Mouse (Mus musculus) forebrain, embryonic 14.5 days (tissue): ENCODE measurements around the gene G3bp2. TPM values are rescaled to one million over a fixed set of nuclear protein-coding genes. Genes with fewer than 3 reads are reported as not detected.
A peak's percentile ranks its signal among the peaks of the same experiment; 100 is the strongest.

Experiments
- ATAC-seq: fragments of 200-750 bp; cut with Nextera tagmentation; 2 replicates; pipeline ENCODE4 v1.8.0; 2017; ENCODE audit warnings: mild to moderate bottlenecking, moderate library complexity
- DNase-seq: peaks from one replicate; pipeline ENCODE4 v3.0.0-alpha.2; 2015; ENCODE audit warnings: low spot score
- H3K27ac ChIP-seq: fragments of 300-500 bp; sonication (generic); 2 replicates; pipeline ENCODE4 v1.5.1; 2014; ENCODE audit warnings: low read depth, mild to moderate bottlenecking, control low read depth, low read length, moderate library complexity
- H3K27me3 ChIP-seq: fragments of 300-500 bp; sonication (generic); replicated peaks from 2 replicates; pipeline ENCODE4 v1.6.1; 2014; ENCODE audit warnings: low read length, control low read depth, mixed read lengths; ENCODE audit not compliant: control insufficient read depth, insufficient read depth
- H3K36me3 ChIP-seq: fragments of 300-500 bp; sonication (generic); 2 replicates; pipeline ENCODE4 v1.6.1; 2014; ENCODE audit warnings: low read length, control low read depth; ENCODE audit not compliant: control insufficient read depth, insufficient read depth
- H3K4me1 ChIP-seq: fragments of 300-500 bp; sonication (generic); 2 replicates; pipeline ENCODE4 v1.6.1; 2014; ENCODE audit warnings: antibody characterized with exemption, low read length, control low read depth; ENCODE audit not compliant: control insufficient read depth, insufficient read depth
- H3K4me2 ChIP-seq: fragments of 300-500 bp; sonication (generic); 2 replicates; pipeline ENCODE4 v1.6.1; 2014; ENCODE audit warnings: mild to moderate bottlenecking, control low read depth, low read length
- H3K4me3 ChIP-seq: fragments of 300-500 bp; sonication (generic); 2 replicates; pipeline ENCODE4 v1.5.1; 2014; ENCODE audit warnings: low read depth, low read length, control low read depth
- H3K9ac ChIP-seq: fragments of 300-500 bp; sonication (generic); 2 replicates; pipeline ENCODE4 v1.6.1; 2014; ENCODE audit warnings: mild to moderate bottlenecking, low read length, control low read depth, moderate library complexity
- H3K9me3 ChIP-seq: fragments of 300-500 bp; sonication (generic); replicated peaks from 2 replicates; pipeline ENCODE4 v1.6.1; 2016; ENCODE audit warnings: low read length, control low read depth, mixed read lengths; ENCODE audit not compliant: control insufficient read depth
- WGBS: fragments of 180-500 bp; shearing (Covaris S2); extraction: QIAGEN DNeasy Blood & Tissue Kit; methylation state at CpG from one replicate; pipeline ENCODE4 v1.1.7; 2014; 5-methylcytosine and 5-hydroxymethylcytosine counted together
- polyA plus RNA-seq: library from polyadenylated mRNA; unstranded; fragments of >200 nt; fragmentation: Nextera tagmentation; extraction: Ambion mirVana; gene quantifications from 2 replicates; pipeline ENCODE4 v1.2.1, GENCODE M21; 2014

Gene G3bp2
- polyA plus RNA-seq, 1 experiment from 2014 or later = 351 TPM

DNA sequence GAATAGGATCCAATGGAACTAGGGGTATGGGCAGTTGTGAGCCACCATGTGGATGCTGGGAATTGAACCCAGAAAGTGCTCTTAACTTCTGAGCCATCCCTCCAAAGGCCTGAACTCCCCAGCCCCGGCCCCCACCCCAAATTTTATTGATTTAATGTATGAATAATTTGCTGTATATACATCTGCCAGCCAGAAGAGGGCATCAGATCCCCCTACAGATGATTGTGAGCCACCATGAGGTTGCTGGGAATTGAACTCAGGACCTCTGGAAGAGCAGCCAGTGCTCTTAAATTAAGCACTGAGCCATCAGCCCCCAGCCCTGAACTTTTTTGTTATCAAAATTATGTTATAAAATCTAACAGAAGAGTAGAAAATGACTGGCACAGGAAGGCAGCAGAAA is 7.2 kb downstream of the G3bp2 start:
- H3K9ac ChIP-seq = no peak overlapping the region
- 0 out of 2 replicates have a peak, but pooled peaks cover 4% of the 10 kb centered on the region for H3K36me3 ChIP-seq
- H3K9me3 ChIP-seq = no peaks in the 10 kb centered on the region
- H3K27ac ChIP-seq = no peak overlapping the region
- no peak for DNase-seq
- no peak overlapping the region for H3K4me3 ChIP-seq
- ATAC-seq = no peak
- H3K27me3 ChIP-seq = no peaks in the 10 kb centered on the region
- peaks cover 10% of the 10 kb centered on the region for H3K4me1 ChIP-seq
- 77% methylated on average over 1 of the region's 1 CpGs for WGBS
- H3K4me2 ChIP-seq = no peak overlapping the region

DNA sequence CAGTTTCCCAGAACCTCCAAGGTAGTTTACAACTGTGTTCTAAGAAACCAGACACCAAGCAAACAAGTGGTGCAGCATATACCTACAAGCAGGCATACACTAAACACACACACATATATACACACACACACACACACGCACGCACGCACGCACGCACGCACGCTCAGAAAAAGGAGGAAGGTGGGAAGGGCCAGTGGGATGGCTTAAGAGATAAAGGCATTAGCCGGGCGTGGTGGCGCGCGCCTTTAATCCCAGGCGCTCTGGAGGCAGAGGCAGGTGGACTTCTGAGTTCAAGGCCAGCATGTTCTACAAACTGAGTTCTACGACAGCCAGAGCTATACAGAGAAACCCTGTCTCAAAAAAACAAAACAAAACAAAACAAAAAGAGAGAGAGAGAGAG is 9.5 kb downstream of the G3bp2 start:
- Histone ChIP-seq H3K27ac (no peak overlapping the region), H3K27me3 (no peaks in the 10 kb centered on the region), H3K36me3 (peaks cover 11% of the 10 kb centered on the region; the same call in 1 of the 2 replicates), H3K4me2 (no peak overlapping the region), H3K4me3 (no peak overlapping the region), H3K9me3 (no peaks in the 10 kb centered on the region), H3K4me1 (no peaks in the 10 kb centered on the region), H3K9ac (no peak overlapping the region)
- ATAC-seq (no peak), DNase-seq (no peak)
- WGBS = 88% methylated on average over 14 of the region's 14 CpGs

DNA sequence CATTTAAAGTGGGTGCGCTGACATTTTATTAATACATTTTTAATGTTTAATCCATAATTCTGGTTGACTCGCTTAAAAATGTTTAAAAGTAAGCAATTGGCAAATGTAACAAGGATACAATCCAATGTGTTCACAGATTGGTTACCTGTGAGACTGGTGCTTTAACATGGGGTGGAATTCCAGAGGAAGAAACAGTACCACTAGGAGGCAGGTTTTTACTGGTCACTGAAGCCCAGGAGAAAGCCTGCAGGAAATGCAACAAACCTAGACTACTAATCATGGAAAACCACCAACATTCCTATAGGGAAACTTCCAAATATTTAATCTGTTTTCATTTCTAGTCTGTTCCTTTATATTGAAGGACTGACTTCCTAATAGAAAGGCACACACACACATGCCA is 20.3 kb downstream of the G3bp2 start:
- no peak overlapping the region for H3K9ac ChIP-seq
- no peak for DNase-seq
- H3K4me3 ChIP-seq = no peak overlapping the region
- H3K4me2 ChIP-seq = no peak overlapping the region
- no peaks in the 10 kb centered on the region for H3K27me3 ChIP-seq
- peaks cover 74% of the 10 kb centered on the region for H3K36me3 ChIP-seq
- ATAC-seq = no peak
- 97% methylated on average over 2 of the region's 2 CpGs for WGBS
- no peak overlapping the region for H3K27ac ChIP-seq
- H3K9me3 ChIP-seq = no peaks in the 10 kb centered on the region
- no peaks in the 10 kb centered on the region for H3K4me1 ChIP-seq

DNA sequence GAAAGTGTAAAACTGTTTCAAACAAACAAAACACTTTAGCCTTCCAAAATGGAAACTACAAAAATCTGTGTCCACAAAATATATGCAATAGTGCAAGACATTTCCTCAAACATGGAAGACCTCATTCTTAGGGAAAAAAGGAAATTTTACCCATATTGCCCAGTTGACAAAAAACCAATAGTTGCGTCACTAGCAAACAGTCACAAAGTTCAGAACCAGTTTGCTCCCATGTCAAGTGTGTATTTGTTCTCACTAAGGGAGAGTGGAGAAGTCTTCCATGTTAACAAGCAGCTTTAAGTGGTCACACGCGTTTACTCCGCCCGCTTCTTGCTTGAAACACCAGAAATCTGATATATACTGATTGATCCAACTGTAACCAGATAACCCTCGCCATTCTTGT is 30.7 kb downstream of the G3bp2 start:
- Histone ChIP-seq H3K27ac (no peak overlapping the region), H3K27me3 (no peaks in the 10 kb centered on the region), H3K36me3 (peaks cover 54% of the 10 kb centered on the region), H3K9ac (no peak overlapping the region), H3K4me3 (no peak overlapping the region), H3K9me3 (no peaks in the 10 kb centered on the region), H3K4me1 (no peaks in the 10 kb centered on the region), H3K4me2 (no peak overlapping the region)
- ATAC-seq (no peak), DNase-seq (no peak)
- 94% methylated on average over 6 of the region's 6 CpGs for WGBS

DNA sequence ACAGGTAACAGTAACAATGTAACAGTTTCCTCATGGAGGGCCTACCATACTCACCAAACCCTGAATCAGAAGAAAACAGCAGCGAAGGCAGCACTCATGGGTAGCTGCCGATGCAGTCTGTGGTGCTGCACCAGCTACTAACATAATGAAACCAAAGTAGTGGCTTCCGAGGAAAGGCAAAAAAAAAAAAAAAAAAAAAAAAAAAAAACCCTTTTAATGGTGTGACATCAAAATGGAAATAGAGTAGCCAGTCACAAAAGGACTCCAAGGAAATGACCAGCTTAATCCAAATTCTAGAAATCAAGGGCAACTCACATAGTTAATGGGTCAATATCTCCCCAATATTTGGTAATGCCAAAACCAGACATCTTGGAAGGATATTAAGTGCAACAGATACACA is 33.1 kb downstream of the G3bp2 start:
- Histone ChIP-seq H3K27ac (no peak overlapping the region), H3K4me2 (no peak overlapping the region), H3K4me1 (no peaks in the 10 kb centered on the region), H3K27me3 (no peaks in the 10 kb centered on the region), H3K9ac (no peak overlapping the region), H3K4me3 (no peak overlapping the region), H3K36me3 (peaks cover 31% of the 10 kb centered on the region), H3K9me3 (no peaks in the 10 kb centered on the region)
- WGBS = 84% methylated on average over 3 of the region's 3 CpGs
- no peak for ATAC-seq
- DNase-seq = no peak

DNA sequence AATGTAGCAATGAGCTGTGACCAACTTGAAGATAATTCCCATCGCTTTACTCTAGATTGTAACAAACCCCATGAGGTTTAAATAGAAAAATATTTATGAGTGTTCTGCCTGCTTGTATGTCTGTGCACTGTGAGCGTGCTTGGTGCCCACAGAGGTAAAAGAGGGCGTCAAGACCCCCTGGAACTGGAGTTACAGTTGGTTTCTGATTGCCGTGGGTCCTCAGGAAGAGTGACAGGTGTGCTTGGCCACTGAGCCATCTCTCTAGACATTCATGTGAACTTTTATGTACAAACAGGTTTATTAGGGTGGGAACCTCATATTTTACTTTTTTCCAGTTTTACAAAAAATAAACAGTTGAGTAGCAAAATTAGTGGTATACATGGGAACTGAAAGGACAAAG is 39.7 kb downstream of the G3bp2 start, which contains the start of gene Cdkl2:
Cdkl2 (minus strand) TSS at position 101 of the 400 bp plus-strand sequence.
- Histone ChIP-seq H3K27ac (no peak within 1 kb of the TSS), H3K36me3 (no peaks in the 10 kb centered on the region), H3K9me3 (no peaks in the 10 kb centered on the region), H3K4me3 (peak within 1 kb of the TSS; percentile 69), H3K4me2 (peak within 1 kb of the TSS; percentile 99), H3K4me1 (peaks cover 3% of the 10 kb centered on the region; the same call in 1 of the 2 replicates), H3K9ac (peak within 1 kb of the TSS; percentile 61), H3K27me3 (0 out of 2 replicates have a peak, but pooled peaks cover 4% of the 10 kb centered on the region)
- ATAC-seq (no peak), DNase-seq (no peak)
- WGBS = 76% methylated on average over 4 of the region's 4 CpGs

DNA sequence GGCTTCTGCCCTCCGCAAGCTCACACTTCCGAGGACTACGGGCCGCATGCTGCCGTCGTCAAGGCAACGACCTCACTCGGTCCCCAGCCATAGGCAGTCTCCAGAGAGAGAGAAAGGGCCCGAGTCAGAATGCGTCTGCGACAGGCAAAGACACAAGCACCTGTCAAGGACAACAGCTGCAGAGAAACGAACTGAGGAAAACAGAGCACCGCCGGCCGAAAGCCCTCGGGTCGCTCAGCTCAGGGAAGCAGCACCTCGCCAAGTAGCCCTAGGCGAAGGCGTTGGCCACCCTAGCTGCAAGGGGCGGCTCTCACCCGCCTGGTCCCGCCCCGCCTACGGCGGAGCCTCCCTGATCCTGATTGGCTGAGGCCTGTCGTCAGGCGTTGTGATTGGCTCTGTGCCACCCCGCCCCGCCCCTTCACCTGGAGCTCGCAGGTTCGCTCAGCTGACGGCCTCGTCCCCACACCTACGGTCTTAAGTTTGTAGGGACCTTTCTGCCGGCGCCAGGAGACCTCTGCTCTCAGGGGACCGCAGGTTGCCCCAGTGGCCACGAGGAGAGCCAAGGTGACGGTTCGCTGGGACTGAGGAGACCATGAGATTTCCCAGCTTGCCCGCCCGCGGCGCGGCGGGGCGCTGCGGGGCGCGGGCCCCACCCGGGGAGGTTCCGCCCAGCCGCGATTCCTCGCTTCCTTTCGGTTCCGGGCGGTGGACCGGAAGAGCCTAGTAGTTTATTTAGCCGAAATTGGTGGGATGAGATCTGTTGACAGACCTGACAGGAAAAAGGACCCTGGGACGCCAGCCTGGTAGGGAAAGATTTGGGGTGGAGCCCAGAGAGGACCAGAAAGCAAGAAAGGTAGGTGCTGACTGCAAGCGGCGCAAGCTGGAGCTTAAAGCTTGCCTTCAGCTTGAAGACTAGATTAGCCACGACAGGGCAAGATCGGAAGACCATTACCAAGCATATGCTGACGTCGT is 40.9 kb downstream of the G3bp2 start:
- Histone ChIP-seq H3K36me3 (no peaks in the 10 kb centered on the region), H3K4me1 (peaks cover 3% of the 10 kb centered on the region; the same call in 1 of the 2 replicates), H3K27me3 (0 out of 2 replicates have a peak, but pooled peaks cover 4% of the 10 kb centered on the region), H3K9me3 (no peaks in the 10 kb centered on the region), H3K9ac (peak overlapping the region; percentile 61), H3K4me2 (peak overlapping the region; percentile 99), H3K27ac (no peak overlapping the region), H3K4me3 (peak overlapping the region; percentile 69)
- under 1% methylated on average over 68 of the region's 68 CpGs for WGBS
- peak; percentile 90 for DNase-seq
- peak; percentile 99 for ATAC-seq

DNA sequence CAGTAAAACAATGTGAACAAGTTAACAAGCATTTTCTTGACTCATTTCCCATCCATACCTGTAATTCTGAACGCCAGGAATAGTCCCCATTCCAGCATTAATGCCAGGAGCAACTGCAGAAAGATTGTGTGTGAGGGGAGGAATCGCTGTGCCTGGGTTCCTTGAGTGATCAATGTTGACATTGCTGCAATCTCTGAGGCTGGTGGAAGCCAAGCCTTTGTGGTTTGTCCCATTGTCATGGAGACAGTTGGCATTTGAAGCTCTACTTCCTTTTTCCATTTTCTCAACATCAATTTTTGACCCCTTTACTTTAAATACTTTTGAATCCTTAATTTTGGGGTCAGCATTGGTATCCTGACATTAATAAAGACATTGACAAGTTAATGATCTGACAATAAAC is 63.6 kb downstream of the G3bp2 start:
- 61% methylated on average over 2 of the region's 2 CpGs for WGBS

DNA sequence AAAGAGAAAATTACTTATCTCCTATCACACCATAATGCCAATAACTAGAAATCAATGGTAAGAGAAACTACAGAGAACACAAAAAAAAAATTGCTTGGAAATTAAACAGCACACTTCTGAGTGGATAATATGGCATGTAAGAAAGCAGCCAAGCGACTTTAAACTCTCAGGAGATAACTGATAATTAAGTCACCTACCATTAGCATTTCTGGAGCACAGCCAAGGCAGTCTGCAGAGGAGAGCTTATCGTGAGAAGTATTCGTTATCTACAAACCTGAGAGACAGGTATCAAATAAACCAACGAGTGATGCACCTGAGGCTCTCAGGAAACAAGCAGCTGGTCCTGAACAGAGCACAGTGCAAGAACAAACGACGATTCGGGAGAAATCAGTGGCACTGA is 71.8 kb downstream of the G3bp2 start:
- DNase-seq = no peak
- no peak overlapping the region for H3K4me2 ChIP-seq
- 66% methylated on average over 7 of the region's 7 CpGs for WGBS
- H3K27me3 ChIP-seq = no peaks in the 10 kb centered on the region
- H3K4me1 ChIP-seq = no peaks in the 10 kb centered on the region
- H3K9ac ChIP-seq = no peak overlapping the region
- no peaks in the 10 kb centered on the region for H3K9me3 ChIP-seq
- ATAC-seq = no peak
- H3K27ac ChIP-seq = no peak overlapping the region
- no peak overlapping the region for H3K4me3 ChIP-seq
- H3K36me3 ChIP-seq = no peaks in the 10 kb centered on the region

More for the DNA sequence above, 63.6 kb downstream of the G3bp2 start:
- no peak overlapping the region for H3K9ac ChIP-seq
- H3K4me2 ChIP-seq = no peak overlapping the region
- no peak for ATAC-seq
- no peak for DNase-seq
- no peaks in the 10 kb centered on the region for H3K27me3 ChIP-seq
- H3K36me3 ChIP-seq = no peaks in the 10 kb centered on the region
- H3K4me1 ChIP-seq = no peaks in the 10 kb centered on the region
- H3K9me3 ChIP-seq = no peaks in the 10 kb centered on the region
- no peak overlapping the region for H3K27ac ChIP-seq
- no peak overlapping the region for H3K4me3 ChIP-seq
